Mouse (Mus musculus) heart, adult 18-20 months (tissue): ENCODE results near the gene Olfr510. TPM values are rescaled to one million over a fixed set of nuclear protein-coding genes. Genes with fewer than 3 reads are reported as not detected.
"Not testable (repeated sequence)": the region's sequence is repeated elsewhere in the genome, so short reads cannot be mapped to it uniquely, and the experiment has no call there.

Experiments used
- DNase-seq, 2 experiments: peaks; one replicate each; pipeline ENCODE4 v3.0.0; 2021 to 2022; ENCODE audit warnings: mixed read lengths in 1 of 2
- long read RNA-seq, 2 experiments: library from polyadenylated mRNA; stranded (forward); transcript quantifications; one replicate each; pipeline ENCODE4 v2.0.0; 2021
- total RNA-seq, 2 experiments: library from RNA; stranded (reverse); gene quantifications; 2 replicates each; pipeline ENCODE4 v1.2.3; 2021

Olfr510 gene
- total RNA-seq, result not detected
- long read RNA-seq, experiment 1, result 0 reads
- long read RNA-seq, experiment 2, result 0 reads

- no peak for DNase-seq
These were observed at the start of gene Olfr510 for GRCm38 (mm10) chr7:108666118-108666517. Gene Olfr510, plus strand, starts transcription at chr7:108666418.

GRCm38 (mm10) chr7:108616781-108617180 lies 49.4 kb upstream of the Olfr510 start:
- DNase-seq, result not testable (repeated sequence)

GRCm38 (mm10) chr7:108621514-108621913 lies 44.7 kb upstream of the Olfr510 start, which contains the start of gene Olfr507:
Gene Olfr507, plus strand, starts transcription at chr7:108621814.
- no peak for DNase-seq

DNA sequence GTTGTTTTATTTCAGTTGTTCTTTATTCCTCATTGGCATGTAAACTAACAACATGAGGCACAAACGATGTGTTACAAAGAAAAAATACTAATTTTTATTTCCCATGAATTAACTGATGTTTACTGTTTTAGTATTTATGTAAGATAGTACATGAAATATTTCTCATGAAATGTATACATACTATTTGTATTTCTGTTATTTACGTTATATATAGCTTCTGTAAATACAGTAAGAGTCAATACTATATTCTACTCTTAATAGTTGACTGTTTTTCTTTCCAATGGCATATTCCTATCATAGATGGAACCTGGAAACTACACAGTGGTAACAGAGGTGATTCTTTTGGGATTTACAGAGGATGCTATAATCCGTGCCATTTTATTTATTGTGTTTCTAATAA lies 36.5 kb upstream of the Olfr510 start, which contains the start of gene Olfr508:
TSS of gene Olfr508 (plus strand) at position 301 of the 400 bp plus-strand sequence.
- no peak for DNase-seq

GRCm38 (mm10) chr7:108651806-108652205 lies 14.4 kb upstream of the Olfr510 start, which contains the start of gene Olfr509:
Gene Olfr509, minus strand, starts transcription at chr7:108651906.
- DNase-seq, result no peak

DNA sequence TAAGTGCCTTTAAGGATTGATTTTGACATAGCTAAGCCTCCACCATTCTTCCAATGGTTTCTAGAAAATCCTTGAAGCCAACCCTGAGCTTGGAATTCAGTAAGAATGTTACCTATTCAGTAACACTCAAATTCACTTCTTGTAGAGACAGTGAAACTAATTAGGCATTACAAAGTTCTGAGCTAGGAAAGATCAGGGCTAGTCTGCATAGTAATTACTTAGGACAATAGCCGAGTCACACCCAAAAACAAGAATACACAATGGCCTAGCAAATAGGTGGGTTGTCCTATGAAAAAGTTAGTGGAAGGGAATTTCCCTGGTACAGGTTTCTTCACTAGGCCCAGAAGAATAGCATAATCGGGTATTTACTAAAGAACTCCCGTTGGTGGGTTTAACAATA lies 3.8 kb upstream of the Olfr510 start:
- DNase-seq, result no peak

- no peak for DNase-seq
These were observed 4.8 kb downstream of the Olfr510 start for GRCm38 (mm10) chr7:108671058-108671457.

DNA sequence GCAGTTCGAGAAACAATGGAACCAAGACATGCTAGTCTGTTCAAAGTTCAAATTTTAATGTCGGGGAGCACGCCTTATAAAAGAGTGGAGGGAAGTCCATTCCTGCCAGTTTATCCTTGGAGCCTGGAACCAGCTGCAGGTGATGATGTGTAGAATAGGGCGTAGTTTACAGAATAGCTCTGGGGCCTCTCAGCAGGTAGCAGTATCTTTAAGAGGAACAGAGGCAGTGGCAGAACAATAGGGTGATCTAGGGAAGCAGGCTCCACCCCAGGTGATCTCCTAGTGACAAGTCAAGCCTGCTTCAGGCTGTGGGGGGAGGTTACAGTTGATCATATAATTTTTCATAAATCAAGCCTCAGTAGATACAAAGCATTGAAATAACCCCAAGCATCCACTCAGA lies 12.7 kb downstream of the Olfr510 start:
- no peak for DNase-seq

- no peak for DNase-seq
These were observed 46.8 kb downstream of the Olfr510 start, which contains the start of gene Olfr512 for GRCm38 (mm10) chr7:108713020-108713419. Gene Olfr512, plus strand, starts transcription at chr7:108713320.

Other genes starting within 250 kb of the Olfr510 start
- gene Olfr497, start 246.0 kb upstream of the Olfr510 start, total RNA-seq, result not detected
- not detected for gene Olfr498, start 201.1 kb upstream of the Olfr510 start, total RNA-seq
- gene Olfr502, start 141.4 kb upstream of the Olfr510 start, total RNA-seq, result not detected
- not detected for gene Olfr503, start 121.9 kb upstream of the Olfr510 start, total RNA-seq
- not detected for gene Olfr504, start 100.6 kb upstream of the Olfr510 start, total RNA-seq
- not detected for gene Olfr506, start 55.6 kb upstream of the Olfr510 start, total RNA-seq
- gene Olfr507, start 44.6 kb upstream of the Olfr510 start, total RNA-seq, result not detected
- not detected for gene Olfr508, start 36.4 kb upstream of the Olfr510 start, total RNA-seq
- not detected for gene Olfr509, start 14.5 kb upstream of the Olfr510 start, total RNA-seq
- not detected for gene Olfr512, start 46.9 kb downstream of the Olfr510 start, total RNA-seq
- not detected for gene Olfr513, start 84.6 kb downstream of the Olfr510 start, total RNA-seq
- gene Olfr514, start 159.6 kb downstream of the Olfr510 start, total RNA-seq, result not detected
- gene Olfr516, start 184.1 kb downstream of the Olfr510 start, total RNA-seq, result not detected
- not detected for gene Olfr517, start 206.0 kb downstream of the Olfr510 start, total RNA-seq
- not detected for gene Olfr518, start 218.6 kb downstream of the Olfr510 start, total RNA-seq
- not detected for gene Olfr519, start 228.0 kb downstream of the Olfr510 start, total RNA-seq